Mouse (Mus musculus) neural tube, postnatal 0 days (tissue): Measurements from ENCODE around the gene Ssh1. TPM values are rescaled to one million over a fixed set of nuclear protein-coding genes. Genes with fewer than 3 reads are reported as not detected.

ENCODE experiments used
- polyA plus RNA-seq: library from polyadenylated mRNA; unstranded; fragments of >200 nt; fragmentation: Nextera tagmentation; extraction: Ambion mirVana; gene quantifications from 2 replicates; pipeline ENCODE4 v1.2.1, GENCODE M21; 2015

The Ssh1 gene
- polyA plus RNA-seq, result 9.4 and 10.2 TPM in 2 replicates

DNA sequence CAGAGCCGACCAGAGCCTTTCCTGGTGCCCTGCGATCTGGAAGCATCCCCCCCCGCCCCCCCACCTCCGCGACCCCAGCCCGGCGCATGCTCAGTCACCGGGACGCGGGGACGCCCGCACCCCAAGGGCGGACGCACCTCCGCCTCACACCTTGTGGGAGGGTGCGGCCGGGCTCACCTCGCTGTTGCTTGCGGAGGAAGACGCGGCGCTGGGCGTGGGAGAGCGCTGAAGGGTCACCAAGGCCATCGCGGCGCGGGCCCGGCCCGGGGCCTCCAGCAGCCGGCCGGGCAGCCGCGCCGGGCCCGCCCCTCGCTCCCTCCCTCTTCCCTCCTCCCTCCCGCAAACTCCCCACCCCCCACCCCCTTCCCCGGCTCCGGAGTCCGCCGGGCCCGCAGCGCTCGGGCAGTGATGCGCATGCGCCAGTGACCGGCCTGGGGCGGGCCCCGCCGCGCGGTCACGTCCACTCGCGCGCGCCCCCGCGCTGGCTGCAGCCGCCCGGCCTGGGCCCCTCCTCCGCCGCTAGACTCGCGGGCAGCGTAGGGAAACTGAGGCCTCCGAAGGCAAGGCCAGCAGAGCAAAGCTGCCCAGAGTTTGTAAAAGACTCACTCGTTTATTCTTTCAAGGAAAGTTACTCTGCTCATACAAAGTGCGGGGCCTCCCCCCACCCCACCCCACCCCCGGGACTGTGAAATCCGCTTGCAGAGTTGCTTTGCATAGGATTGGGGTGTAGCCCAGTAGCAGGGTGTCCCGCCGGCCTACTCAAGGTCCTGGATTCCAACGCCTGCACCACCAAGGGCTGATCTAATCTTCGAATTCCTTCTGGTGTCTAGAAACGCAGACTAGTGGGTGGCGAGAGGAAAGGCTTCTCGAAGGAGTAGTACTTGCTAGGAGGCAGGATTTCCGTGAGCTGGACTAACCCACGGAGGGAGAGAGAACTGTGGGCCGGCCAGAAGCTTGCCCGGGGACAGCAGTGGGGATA lies at the start of gene Ssh1:
TSS of gene Ssh1 (minus strand) at position 408 of the 979 bp plus-strand sequence.

DNA sequence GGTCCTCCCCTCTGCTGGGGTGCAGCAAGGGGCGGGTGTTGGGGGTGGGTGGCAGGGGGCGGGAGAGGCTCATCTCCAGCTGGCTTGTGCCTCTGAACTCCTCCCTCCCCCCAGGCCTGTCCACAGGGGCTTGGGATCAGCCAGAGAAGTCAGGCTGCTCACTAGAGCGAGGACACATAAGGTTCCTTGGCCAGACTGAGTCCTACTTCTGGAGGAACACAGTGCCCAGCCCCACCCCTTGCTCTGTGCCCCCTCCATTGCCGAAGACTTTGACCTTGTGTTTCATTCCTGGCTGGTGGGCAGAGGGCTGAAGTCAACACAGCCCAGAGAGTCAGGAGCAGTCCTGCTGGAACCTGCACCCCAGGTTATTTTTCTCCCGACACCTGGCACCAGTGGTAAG lies 9.8 kb upstream of the Ssh1 start, which contains the start of gene Dao:
TSS of gene Dao (plus strand) at position 162 of the 400 bp plus-strand sequence.

DNA sequence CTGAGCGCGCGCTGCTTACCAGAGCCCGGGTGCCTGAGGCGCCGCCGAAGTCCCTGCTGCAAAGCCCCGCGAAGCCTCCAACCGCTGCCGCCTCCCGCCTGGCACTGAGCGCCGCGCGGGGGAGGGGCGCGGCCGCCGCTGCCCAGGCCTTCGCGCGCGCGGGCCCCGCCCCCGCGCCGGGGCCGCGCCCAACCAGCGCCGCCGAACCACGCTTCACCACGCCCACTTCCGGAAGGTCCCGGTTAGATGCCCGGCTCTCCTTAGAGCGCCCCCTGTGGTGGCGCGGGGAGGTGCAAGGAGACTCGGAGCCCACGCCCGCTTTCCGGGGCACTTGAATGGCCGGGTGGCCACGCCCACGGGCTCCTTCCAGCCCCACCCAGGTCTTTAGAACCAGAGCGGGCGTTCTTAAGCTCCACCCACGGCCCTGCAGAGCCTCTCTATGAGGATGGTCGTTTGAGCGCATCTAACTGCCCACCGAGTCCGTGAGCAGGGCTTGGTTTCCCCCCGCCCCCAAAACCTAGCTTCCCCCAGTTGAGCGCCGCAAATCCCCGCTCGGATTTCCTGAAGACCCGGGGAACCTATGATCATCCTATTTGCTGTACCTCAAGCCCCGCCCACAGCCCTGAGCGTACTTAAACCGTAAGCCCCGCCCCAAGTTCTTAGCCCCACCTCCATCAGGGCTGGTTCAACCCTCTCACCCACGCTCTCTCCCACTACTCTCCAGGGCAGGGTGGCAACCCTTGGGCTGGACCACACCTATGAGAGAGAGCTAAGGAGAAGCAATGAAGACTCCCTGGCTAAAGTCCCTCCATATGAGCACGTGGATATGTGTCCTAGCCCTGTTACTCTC lies 84.9 kb downstream of the Ssh1 start, which contains the start of gene Coro1c:
TSS of gene Coro1c (minus strand) at position 167 of the 850 bp plus-strand sequence.

Other genes with a start within 250 kb of the Ssh1 start
- 27.8 and 30.0 TPM in 2 replicates for gene Sart3, start 221.4 kb downstream of the Ssh1 start, polyA plus RNA-seq
- gene Iscu, start 221.1 kb downstream of the Ssh1 start, polyA plus RNA-seq, result 120 and 135 TPM in 2 replicates
- gene Tmem119, start 193.4 kb downstream of the Ssh1 start, polyA plus RNA-seq, result 15.2 and 15.8 TPM in 2 replicates
- gene Selplg, start 161.2 kb downstream of the Ssh1 start, polyA plus RNA-seq, result 2.9 and 3.1 TPM in 2 replicates
- gene Coro1c, start 85.1 kb downstream of the Ssh1 start, polyA plus RNA-seq, result 112 and 123 TPM in 2 replicates
- gene Dao, start 9.8 kb upstream of the Ssh1 start, polyA plus RNA-seq, result 0.37 TPM in 1 of 2 replicates, not detected in the other
- gene Usp30, start 71.6 kb upstream of the Ssh1 start, polyA plus RNA-seq, result 16.6 and 18.1 TPM in 2 replicates
- gene Svop, start 97.7 kb upstream of the Ssh1 start, polyA plus RNA-seq, result 72.4 and 76.4 TPM in 2 replicates
- gene Alkbh2, start 134.3 kb upstream of the Ssh1 start, polyA plus RNA-seq, result 9.3 TPM in 2 replicates
- 9.6 and 10.7 TPM in 2 replicates for gene Ung, start 136.5 kb upstream of the Ssh1 start, polyA plus RNA-seq
- 4.8 and 5.0 TPM in 2 replicates for gene Acacb, start 152.6 kb upstream of the Ssh1 start, polyA plus RNA-seq